Mouse (Mus musculus) layer of hippocampus, adult 18-20 months (tissue): ENCODE data around the gene Ttc29. TPM values are rescaled to one million over a fixed set of nuclear protein-coding genes. Genes with fewer than 3 reads are reported as not detected.

Source experiments
- total RNA-seq, 2 experiments: library from RNA; stranded (reverse); gene quantifications; 2 replicates each; pipeline ENCODE4 v1.2.3; 2021

Gene Ttc29
- total RNA-seq, 2 experiments from 2014 or later: 0.82 TPM; not detected in 1

Other genes starting within 250 kb of the Ttc29 start
- gene Pou4f2, start 223.3 kb downstream of the Ttc29 start, total RNA-seq: not detected